Mouse (Mus musculus): ENCODE measurements at regions not wholly inside any gene's neighbourhood (a gene's known extent, or its start where the extent isn't known, plus 50 kb on each side); places are given as distances from the start of the nearest gene placed in this dataset.

- no peak for DNase-seq
Observed at GRCm38 (mm10) chr19:53476768-53477547, 52.0 kb upstream of the Dusp5 start.

DNA sequence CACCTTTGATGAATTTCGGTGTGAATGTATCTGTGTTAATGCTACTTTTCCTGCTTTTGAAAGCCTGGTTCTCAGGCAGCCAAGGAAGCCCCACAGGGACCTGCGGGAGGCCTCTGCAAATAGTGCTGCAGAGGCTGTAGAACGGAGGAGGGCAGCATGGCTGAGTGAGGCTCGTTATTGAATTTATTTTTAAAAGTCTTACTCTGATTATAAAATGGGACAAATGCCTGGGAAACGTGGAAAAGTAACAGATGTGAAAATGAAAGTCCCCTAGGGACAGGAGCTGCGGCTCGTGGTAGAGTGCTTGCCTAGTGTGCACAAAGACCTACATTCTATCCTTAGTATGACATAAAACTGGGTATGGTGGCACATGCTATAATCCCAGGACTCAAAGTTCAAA is 59.7 kb upstream of the Dusp5 start:
- DNase-seq: no peak

- DNase-seq: no peak
Observed at GRCm38 (mm10) chr19:53464681-53465080, 64.2 kb upstream of the Dusp5 start.

DNA sequence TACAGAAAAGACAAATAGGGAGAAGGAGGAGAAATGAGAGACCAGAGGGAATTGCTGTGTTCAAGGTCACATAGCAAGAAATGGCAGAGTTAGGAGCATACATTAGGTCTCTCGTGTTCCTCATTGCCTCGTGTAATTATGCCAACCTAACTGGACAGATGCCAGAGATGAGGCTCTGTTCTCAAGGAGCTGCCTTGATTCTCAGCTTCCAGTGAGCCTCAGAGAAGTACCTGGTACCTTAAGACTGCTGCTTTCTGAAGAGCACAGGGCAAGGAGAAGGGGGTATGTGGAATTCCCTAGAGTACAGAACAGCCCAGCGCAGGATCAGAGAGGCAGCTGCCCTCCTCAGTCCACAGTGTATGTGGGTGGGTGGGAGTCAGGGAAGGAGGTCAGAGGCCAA is 64.8 kb upstream of the Dusp5 start:
- DNase-seq: no peak

DNA sequence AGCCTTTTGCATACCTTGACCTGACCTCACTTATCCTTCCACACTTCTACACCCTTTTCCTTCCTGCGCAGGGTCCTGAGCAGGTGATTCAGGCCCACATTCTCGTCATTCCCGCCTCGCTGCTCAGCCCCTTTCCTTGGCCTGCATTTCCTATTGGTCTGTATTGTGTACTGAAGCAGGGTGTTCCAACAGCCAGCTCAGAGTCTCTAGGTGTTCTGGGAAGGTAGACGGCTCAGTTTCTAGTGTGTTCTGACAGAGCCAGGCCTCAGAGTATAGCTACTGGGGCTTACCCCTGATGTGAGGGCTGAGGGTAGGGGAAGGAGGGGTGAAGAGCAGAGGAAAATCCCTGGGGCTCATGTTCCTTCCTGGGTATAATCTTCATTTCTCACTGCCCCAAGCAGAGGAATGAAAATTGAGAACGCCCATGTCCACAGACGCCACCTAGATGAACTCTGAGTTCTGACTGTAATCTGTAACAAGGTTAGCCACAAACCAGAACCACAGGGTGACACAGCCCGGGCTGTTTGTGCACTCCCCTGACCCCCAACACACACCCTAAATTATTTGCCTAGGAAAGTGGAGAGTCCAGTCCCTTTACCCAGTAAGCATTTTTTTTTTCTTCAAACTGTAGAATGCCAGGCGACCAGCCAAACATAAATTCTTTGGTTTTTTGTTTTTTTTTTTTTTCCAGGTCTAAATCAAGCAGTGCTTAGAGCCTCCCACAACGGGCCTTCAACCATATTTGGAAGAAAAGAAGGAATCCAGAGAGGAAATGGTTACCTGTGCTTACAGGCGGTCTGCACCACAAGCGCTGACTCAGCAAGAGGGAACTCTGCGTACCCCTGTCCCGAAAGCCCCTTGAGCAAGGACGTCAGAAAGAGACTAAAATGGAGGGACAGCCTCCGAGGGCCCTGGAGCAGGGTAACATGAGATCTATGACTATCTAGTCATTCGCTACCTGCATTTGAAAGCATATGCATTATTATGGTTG is 67.6 kb upstream of the Dusp5 start:
- DNase-seq: no peak

DNA sequence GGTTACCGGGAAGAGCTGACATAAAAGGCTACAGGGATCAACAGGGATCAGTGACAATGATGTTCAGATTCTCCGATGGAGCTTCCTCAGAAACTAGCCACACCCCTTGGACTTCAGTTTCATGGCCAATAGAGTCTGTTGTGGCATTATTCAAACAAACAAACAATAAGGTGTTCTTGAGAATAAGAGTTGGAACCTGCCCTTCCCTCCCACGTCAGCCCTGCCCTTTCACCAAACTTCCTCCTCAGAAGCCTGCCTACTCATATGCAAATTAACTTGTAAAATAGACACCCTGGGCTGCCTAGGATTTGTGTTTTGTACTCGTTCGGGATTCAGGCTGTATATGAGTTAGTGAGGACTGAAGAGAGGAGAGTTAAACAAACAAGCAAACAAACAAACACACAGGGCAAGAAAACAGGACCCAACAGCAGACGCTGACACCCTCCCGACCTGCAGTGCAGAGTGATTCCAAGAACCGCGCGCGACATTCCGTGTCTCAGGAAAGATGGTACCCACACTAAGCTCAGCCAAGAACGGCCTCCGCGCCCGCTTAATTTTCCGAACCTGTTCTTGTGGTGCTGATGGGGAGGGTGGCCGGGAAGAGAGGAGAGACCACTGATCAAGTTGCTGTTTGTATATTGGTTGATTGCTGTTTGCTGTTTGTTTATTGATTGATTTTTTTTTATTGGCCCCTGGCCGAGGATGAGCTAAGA is 68.4 kb upstream of the Dusp5 start:
- DNase-seq: no peak

DNA sequence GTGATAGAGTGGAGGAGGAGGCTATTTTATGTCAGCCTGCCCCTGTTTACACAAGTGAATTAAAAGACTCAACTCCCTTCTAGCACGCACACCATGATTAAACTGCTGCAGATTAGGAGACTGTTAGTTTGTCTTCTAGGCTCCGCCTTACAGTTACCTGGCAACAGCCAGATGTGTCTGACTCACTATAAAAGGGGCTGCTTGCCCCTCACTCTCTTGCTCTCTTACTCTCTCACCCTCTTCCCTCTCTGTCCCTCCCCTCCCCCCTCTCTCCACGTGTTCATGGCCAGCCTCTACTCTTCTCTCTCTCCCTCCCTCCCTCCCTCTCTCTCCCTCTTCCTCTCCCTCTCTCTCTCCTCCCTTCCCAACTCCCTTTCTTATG is 69.0 kb upstream of the Smndc1 start:
- DNase-seq: no peak

- DNase-seq: no peak
Observed at GRCm38 (mm10) chr19:53458770-53459406, 68.5 kb upstream of the Smndc1 start.

DNA sequence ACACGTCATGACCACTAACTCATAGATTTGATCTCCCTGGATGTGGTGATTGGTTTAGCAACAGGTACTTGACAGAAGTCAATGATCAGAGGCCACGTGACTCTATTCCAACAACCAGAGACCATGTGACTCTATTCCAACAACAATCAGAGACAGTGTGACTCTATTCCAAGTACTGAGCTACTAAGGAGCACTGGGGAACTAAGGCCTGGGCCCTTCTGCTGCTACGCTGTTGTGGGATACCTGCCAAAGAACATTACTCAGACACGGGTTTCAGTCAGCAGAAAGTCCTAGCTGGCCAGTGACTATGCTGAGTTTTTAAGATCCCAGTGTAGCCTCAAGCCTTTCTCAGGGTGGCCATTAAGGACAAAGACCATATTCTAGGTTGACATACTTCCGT is 66.3 kb upstream of the Smndc1 start:
- DNase-seq: no peak

- peak; percentile 84 to 89 for DNase-seq
Observed at GRCm38 (mm10) chr19:53454571-53454970, 64.2 kb upstream of the Smndc1 start.

DNA sequence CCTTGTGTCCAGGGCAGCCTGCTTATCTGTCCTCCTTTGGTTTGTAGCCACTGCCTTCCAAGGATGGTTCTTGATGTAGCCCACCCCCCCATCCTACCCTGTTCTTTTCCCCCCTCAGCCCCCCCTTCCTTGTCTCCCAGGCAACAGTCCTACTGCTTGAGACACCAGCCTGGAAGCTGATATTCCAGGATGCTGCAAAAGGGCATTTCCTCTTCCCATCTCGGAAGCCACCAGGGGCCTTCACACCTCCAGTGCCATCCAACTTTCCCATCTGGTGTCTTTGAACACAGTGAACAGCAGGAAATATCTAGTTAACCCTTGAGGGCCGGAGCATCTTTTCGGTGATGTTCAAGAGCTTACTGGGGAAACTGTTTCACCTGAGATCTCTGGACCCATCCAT is 63.7 kb upstream of the Smndc1 start:
- DNase-seq: peak; percentile 78 to 86

DNA sequence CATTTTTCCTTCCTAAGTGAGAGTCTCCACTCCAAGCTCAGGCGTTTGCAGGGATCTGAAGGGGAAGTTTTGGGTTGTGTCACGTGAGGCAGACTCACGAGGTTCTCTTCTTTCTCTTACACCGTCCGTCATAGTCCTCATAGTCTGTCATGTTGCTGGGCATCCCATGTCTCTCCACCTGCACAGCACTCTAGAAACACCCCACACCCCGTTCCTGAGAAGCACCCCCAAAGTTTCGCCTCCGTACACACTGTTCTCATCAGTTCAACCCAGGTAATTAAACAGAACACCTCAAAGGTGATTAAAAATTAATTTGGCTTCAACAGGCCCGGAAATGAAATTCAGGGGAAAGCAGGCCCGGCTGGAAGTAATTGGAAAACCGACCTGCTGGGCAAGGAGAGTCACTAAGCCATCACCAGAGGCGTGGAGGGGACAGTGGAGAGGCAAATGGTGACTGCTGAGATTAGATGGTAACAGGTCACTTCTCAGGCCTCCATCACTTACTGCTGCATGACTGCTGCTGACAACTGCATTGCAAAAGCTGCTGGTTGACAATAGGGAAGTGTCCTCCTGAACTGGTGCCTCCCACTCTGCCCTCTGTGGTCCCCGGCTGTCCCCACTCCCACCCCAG is 63.1 kb upstream of the Smndc1 start:
- peak; percentile 50 to 67 for DNase-seq

- DNase-seq: no peak
Observed at GRCm38 (mm10) chr19:53452360-53452759, 62.0 kb upstream of the Smndc1 start.

DNA sequence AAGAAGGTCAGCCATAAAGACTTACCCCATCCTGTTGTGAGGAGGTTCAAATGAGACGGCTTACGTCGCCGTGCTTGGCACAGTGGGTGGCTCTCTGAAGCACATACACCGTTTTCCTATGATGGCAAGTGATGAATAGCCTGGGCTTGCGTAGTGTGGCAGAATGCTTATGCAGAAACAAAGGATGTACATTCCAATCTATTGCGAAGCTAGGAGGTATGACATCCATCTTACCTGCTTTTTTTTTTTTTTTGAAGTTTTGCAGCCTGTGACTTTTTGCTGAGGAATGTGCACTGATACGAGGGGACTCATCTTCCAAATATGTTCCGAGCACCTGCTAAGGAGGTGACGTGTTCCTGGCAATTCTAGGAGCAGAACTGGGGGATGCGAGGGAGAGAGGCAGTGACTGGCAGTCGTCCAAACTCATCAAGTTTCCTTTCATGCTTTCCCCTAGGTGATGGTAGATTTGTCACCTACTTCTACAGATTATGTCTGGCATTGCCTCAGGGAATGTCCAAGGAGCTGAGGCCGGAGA is 61.1 kb upstream of the Smndc1 start:
- DNase-seq: peak in 1 of 2 experiments; percentile 51

DNA sequence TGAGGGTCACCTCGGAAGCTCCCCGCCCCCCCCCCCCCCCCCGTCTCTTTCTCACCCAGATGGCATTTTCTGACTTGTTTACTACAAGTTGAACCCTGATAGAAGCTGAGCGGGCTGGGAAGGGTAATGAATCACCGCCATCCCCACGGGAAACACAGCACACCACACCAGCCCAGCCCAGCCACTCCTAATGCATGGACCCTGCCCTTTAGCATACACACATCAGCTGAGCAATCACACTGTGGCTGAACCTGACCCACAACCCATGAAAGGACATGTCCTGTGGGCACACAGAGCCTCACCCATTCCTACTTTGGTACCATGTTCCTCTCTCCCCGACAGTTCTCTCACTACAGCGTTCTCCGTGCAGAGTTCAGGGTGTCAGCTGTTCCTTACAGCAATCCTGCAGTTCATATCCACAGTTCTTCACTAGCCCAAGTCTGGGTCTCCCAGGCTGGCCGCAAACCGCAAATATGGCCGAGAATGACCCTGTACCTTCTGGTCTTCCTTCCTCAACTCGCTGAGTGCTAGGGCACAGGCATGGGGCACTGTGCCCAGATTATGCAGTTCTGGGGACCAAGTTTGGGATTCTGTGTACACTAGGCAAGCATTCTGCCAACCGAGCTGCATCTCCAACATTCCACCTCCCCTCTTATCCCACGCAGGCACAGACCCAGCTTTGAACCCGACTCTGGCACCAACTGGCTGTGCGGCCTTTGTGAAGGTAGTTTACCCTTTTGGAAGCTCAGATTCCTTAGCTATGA is 60.4 kb upstream of the Smndc1 start:
- peak in 1 of 2 experiments; percentile 47 for DNase-seq

DNA sequence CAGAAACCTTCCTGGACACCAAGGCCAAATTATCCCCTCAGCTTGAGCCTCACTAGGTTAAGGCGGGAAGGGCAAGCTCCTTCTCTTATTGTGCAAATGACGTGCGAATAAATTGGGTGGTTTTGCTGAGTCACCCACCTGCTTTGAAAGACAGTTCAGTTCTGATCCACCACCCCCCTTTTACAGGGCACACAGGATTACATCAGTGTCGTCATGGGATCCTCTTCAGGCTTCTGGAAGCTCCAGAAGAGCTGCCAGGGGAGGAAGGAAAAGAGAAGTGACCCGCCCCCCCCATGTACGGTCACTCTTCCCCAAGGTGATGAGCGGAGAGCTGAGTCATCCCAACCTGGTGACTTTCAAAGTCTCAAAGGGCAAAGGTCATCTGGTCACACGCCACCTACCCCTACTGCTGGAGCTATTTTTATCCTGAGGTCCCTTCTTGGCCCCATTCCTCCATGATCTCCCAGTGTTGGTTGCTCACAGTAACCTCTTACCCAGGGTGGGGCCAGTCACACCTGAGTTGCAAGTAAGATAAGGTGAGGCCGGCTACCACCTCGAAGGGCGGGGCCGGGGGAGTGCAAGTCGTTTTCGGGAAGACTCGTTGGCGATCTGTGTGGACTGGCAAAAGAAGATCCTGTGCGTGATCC is 58.9 kb upstream of the Smndc1 start:
- DNase-seq: no peak

GRCm38 (mm10) chr19:53448206-53448605 is 57.8 kb upstream of the Smndc1 start:
- peak in 1 of 2 experiments; percentile 61 for DNase-seq

DNA sequence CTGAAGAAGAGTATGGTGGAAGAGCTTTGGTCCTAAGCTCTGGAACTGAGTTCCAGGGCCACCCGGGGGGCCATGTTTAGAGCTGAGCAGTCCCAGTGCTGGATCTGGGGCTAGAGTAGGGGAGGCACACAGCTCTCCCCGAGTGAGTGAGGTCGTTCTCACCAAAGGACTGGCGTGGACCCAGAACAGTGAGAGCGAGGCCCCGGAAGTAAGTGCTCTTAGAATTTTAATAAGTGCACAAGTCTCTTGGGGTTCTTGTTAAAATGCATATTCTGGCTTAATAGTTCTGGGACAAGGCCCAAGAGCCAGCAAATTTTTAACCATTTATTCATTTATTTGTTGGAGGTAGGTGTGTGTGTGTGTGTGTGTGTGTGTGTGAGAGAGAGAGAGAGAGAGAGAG is 57.4 kb upstream of the Smndc1 start:
- no peak for DNase-seq

DNA sequence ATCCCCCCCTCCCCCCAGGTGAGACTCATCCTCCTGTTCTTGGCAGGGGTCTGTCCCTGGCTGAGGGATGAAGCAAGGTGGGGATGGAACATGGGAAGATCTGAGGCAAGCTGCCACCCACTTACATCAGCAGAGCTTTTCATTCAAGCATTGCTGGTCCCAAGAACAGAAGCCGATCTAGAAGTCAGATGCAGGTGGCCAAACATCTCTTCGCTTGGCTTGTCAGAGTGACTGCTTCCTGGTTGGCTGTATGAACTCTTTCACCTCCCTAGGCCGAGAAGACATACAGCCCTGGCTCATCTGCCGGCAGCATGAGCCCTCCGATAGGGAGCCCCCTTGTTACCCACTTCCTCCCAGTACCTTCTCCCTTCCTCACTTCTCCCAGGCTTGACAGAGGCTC is 55.8 kb upstream of the Smndc1 start:
- DNase-seq: no peak

- DNase-seq: no peak
Observed at GRCm38 (mm10) chr19:53444646-53445045, 54.3 kb upstream of the Smndc1 start.

All from cerebellum, postnatal 36 days (tissue).